Mouse (Mus musculus) brown adipose tissue, adult 24 weeks (tissue): Measurements from ENCODE around the gene Fry. TPM values are rescaled to one million over a fixed set of nuclear protein-coding genes. Genes with fewer than 3 reads are reported as not detected.

Source experiments
- H3K27ac ChIP-seq: fragments of 200-500 bp; replicated peaks from 2 replicates; pipeline ENCODE4 v1.5.1; 2012; ENCODE audit warnings: low read depth, mild to moderate bottlenecking, low read length
- H3K4me1 ChIP-seq: fragments of 200-500 bp; 2 replicates; pipeline ENCODE4 v1.6.1; 2012; ENCODE audit warnings: low read length, mixed read lengths; ENCODE audit not compliant: control insufficient read depth, insufficient read depth, insufficient read length
- H3K4me3 ChIP-seq: fragments of 200-500 bp; 2 replicates; pipeline ENCODE4 v1.5.1; 2012; ENCODE audit warnings: low read depth, mild to moderate bottlenecking, low read length, moderate library complexity; ENCODE audit not compliant: insufficient read depth
- polyA plus RNA-seq: library from polyadenylated mRNA; stranded (reverse); fragments of >200 nt; gene quantifications from 2 replicates; pipeline ENCODE4 v1.2.4, GENCODE M21; 2012; ENCODE audit not compliant: missing spikeins, insufficient read depth, insufficient read length

The Fry gene
- polyA plus RNA-seq, 1 experiment, result 39.7 TPM

DNA sequence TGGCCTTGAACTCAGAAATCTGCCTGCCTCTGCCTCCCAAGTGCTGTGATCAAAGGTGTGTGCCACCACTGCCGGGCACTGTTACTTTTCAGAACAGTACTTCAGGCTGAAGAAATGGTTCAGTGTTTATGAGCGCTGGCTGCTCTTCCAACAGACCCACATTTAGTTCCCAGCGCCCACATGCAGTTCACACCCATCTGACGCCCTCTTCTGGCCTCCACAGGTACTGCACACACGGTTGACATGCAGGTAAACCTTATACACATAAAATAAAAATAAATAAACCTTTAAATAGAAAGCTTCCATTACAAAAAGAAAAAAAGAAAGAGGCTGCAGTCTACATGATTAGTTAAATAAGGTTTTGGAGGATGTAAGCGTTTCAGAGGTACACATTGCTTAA, 88.3 kb downstream of the Fry start:
- Histone ChIP-seq H3K4me3 (no peak overlapping the region), H3K4me1 (peaks cover 6% of the 10 kb centered on the region), H3K27ac (no peak overlapping the region)

DNA sequence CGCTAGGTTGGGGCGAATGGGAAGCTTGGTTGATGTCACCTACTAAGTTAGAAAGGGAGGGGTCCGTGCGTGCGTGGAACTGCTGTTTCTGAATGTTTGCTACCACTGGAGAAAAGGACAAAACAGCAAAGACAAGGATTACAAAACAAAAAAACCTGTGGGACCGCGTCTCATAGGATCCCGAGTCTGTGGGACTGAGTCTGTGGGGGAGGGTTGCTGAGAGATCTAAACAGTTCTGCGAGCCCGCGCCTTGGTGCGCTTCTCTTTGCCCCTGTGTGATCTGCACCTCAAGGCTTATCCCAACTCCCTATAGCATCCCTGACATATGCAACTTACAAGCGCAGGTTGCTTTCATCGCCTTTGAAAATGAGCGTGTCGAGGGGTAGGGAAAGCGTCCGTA, 89.2 kb downstream of the Fry start:
- peaks cover 7% of the 10 kb centered on the region for H3K4me1 ChIP-seq
- no peak overlapping the region for H3K4me3 ChIP-seq
- H3K27ac ChIP-seq, result no peak overlapping the region

DNA sequence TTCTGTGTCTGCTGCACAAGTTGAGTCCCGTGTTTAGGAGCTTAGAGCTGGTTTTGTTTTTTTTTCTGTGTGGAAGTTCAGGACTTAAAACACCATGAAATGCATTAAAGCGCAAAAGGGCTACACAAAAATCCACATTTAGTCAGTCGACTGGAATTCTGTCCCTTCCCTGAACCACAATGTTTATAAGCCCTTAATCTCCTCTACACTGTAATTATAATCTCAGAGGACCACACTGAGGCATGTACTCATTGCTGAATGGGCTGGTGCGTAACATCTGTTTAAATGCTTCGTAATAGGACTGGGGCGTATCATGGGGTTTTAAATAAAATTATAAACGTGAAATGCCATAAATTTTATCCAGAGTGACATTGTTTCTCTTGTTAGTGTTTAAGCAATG, 89.6 kb downstream of the Fry start:
- no peak overlapping the region for H3K27ac ChIP-seq
- H3K4me3 ChIP-seq, result no peak overlapping the region

DNA sequence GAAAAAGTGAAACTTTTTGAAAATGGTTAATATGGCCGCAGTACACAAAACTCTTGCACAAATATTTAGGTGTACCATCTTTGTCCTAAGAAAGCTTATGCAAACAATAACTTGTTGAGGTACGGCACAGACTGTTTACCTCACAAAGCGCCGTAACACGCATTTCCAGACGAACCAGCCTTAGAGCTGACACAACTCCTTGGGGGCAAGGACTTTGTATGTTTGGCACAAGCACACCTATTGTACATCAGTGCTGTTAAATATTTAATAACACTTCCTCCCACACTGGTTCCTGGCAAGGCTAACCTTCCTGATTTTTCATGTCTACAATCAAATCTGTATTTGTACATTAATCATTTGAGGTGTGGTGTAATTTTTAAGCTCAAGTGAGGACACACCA, 95.6 kb downstream of the Fry start:
- Histone ChIP-seq H3K4me3 (no peak overlapping the region; the same call in 1 of the 2 replicates), H3K4me1 (peaks cover 4% of the 10 kb centered on the region; the same call in 1 of the 2 replicates), H3K27ac (peak overlapping the region; percentile 86)

More for the DNA sequence above, 89.6 kb downstream of the Fry start:
- H3K4me1 ChIP-seq, result peaks cover 8% of the 10 kb centered on the region

DNA sequence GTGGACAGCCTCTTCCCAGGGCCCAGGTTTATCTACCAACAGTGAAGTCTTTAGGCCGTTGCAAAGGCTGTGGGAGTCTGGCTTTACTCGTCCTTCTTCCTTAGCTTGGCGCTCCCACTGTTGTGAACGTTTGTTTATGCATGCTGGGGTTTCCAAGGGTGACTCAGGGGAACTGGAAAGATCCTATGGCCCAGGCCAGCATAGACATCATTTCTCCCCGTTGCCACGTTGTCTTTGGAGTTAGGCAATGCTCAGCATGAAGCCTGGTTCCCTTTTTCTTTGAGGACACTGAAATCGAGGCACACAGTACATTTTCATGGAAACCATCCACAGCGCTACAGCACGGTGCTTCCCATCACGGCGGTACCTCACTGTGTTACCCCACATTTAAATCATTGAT, 97.6 kb downstream of the Fry start:
- no peak overlapping the region for H3K4me3 ChIP-seq
- H3K4me1 ChIP-seq, result peaks cover 4% of the 10 kb centered on the region; the same call in 1 of the 2 replicates
- H3K27ac ChIP-seq, result no peak overlapping the region

DNA sequence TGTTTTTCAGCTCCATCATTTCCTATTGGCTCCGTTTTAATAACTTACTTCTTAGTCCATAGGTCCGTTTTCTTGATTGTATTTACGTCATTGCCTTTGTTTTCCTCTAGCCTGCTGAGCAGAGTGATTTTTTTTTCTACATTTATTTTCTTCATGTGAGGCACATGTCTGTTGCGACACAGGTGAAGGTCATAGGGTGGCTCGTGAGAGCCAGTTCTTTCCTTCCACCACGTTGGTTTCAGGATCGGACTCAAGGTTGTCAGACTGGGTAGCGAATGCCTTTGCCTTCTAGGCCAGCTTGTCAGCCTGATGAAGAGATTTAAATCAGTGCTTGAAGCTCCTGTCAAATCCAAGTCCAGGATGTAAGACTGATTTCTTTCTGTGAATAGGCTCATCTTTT, 101.0 kb downstream of the Fry start:
- Histone ChIP-seq H3K27ac (0 out of 2 replicates have a peak overlapping the region, but pooled peaks have one; percentile 26), H3K4me3 (no peak overlapping the region)

DNA sequence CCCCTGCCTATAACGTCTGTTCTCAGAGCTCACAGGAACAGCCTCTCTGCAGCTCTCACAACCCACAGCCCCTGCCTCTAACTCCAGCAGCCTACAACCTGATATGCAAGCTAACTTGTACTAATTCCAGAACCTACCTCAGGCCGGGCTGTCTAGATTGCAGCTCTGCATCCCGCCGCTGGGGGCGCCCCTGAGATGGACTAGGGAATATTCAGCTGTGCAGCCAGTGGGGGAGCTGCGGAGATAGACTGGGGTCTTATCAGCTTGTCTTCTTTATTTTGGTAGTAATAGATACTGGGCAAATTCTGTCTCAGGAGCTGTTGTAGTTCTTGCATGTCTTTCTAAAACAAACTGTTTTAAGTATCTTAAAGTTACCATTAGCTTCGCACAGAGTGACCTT, 101.9 kb downstream of the Fry start:
- H3K4me1 ChIP-seq, result peaks cover 7% of the 10 kb centered on the region

More for the DNA sequence above, 101.0 kb downstream of the Fry start:
- H3K4me1 ChIP-seq, result peaks cover 9% of the 10 kb centered on the region

DNA sequence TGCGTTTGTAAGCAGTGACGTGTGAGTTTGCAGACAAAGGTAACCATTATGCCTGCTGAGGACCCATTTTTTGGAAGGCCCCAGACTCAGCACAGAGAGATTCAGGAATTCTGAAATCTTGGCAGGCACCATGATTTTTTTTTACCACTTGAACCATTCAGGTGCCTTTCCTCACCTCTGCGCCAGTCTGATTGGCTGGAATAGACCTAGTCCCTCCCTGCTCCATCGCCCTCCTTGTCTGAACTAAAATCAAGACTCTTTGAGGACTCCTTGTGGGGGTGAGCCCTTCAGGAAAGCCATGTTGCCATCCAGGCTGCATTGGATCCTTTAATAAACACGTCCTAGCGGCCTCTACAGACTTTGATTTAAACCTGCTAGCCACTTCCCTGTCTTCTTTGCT, 103.4 kb downstream of the Fry start:
- no peak overlapping the region for H3K27ac ChIP-seq
- H3K4me1 ChIP-seq, result peaks cover 7% of the 10 kb centered on the region
- H3K4me3 ChIP-seq, result no peak overlapping the region

More for the DNA sequence above, 101.9 kb downstream of the Fry start:
- H3K4me3 ChIP-seq, result no peak overlapping the region
- H3K27ac ChIP-seq, result no peak overlapping the region

DNA sequence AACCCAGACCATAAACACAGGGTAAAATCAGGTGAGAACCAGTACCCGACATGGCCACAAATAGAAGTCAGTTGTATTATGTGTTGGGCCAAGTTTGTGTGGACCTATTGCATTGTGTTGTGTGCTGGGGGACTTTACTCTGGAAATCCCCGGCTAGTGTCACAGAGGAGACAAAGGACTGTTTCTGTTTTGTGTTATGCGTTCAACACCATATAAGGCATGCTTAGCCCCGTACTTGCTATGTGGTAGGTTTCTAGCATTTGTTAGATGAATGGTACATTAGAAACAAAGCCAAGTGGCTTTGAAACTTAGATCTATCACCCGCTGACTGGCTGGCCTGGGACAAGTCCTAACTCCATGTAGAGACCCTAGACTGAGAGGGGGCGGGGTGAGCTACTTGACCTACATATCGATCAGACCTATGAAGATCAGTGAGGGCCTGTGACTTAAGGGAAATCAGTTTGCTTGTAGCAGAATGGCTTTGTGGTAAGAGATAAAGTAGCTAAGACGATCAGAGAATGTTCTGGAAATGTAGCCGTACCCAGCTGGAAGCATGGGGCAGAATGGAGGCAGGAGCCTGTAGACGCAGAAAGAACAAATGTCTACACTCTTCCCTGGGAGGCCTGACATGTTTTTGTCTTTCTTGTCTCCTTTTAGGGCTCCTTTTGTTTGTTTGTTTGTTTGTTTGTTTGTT, 105.2 kb downstream of the Fry start:
- peak overlapping the region; percentile 94 for H3K27ac ChIP-seq

DNA sequence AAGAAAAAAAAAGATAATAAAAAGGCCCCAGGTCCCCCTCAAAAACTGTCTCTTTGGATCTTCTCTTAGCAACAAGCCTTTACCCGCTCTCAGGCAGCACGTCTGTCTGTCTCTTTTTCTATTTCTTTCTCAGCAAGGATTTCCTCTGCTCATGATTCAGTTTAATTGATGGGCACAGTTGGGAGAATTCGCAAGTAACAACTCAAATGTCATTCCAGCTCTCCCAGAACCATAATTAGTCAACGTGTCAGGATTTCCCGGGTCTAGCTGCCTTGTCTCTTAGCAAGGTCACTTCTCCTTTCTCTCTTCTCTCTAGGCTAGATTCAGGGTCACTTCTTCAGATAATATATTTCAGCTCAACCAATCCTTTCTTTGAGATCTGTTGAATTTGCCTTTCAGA, 110.6 kb downstream of the Fry start:
- H3K4me3 ChIP-seq, result no peak overlapping the region
- peaks cover 17% of the 10 kb centered on the region for H3K4me1 ChIP-seq
- peak overlapping the region; percentile 70 for H3K27ac ChIP-seq

More for the DNA sequence above, 105.2 kb downstream of the Fry start:
- Histone ChIP-seq H3K4me3 (0 out of 2 replicates have a peak overlapping the region, but pooled peaks have one; percentile 6), H3K4me1 (peaks cover 18% of the 10 kb centered on the region)

DNA sequence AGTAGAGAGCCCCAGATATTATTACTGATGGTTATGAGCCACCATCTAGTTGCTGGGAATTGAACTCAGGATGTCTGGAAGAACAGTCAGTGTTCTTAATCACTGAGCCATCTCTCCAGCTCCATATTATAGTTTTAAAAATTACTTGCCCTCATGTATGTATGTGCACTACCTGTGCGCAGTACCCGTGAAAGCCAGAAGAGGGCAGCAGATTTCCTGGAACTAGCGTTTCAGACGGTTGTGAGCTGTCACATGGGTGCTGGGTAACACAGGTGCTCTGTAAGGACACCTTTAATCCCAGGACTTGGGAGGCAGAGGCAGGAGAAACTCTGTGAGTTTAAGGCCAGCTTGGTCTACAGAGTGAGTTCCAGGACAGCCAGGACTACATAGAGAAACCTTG, 111.3 kb downstream of the Fry start:
- Histone ChIP-seq H3K4me1 (peaks cover 17% of the 10 kb centered on the region), H3K4me3 (no peak overlapping the region), H3K27ac (no peak overlapping the region)

DNA sequence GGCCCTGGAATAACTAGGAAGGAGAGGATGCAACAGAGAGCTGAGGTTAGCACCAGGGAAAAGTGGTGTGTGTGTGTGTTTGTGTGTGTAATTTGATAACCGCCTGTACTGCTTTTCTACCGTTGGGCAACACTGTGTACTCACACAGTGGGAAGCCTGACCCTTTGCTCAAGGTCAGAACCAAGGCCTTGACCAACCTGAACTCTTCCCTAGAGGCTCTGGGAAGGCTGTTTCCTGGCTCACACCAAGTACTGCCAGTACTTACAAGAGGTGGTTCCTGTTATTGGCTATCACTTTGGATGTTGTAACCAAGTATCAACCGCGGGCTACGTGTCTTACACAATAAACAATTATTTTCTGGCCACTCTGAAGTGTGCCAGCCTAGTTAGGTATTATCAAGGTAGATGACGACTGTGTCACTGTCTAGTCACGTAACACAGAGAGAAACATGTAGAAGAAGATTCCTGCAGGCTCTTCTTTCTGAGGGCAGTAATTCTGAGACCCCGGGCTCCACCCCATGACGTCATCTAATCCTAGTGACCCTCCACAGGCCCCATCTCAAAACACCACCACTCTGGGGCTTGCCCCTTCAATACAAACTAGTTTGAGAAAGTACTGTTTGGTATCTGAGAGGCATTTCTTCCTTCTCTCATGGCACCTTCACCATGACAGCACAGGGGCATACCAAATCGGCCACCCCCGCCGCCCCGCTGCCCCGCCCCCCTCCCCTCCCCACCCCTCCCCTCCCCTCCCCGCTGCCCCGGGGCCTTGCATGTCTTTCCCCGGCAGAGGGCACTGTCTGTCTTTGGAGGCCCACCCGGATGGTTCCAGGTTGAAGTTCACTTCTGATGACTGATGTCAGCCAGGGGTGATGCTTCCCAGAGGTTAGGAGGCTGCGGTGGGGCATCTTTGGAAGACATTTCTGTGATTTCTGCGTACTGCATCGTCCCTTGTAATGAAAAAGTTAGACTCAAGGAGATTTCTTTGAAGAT, 114.0 kb downstream of the Fry start:
- H3K27ac ChIP-seq, result peak overlapping the region; percentile 90
- peaks cover 14% of the 10 kb centered on the region for H3K4me1 ChIP-seq
- peak overlapping the region; percentile 28; the same call in 1 of the 2 replicates for H3K4me3 ChIP-seq

DNA sequence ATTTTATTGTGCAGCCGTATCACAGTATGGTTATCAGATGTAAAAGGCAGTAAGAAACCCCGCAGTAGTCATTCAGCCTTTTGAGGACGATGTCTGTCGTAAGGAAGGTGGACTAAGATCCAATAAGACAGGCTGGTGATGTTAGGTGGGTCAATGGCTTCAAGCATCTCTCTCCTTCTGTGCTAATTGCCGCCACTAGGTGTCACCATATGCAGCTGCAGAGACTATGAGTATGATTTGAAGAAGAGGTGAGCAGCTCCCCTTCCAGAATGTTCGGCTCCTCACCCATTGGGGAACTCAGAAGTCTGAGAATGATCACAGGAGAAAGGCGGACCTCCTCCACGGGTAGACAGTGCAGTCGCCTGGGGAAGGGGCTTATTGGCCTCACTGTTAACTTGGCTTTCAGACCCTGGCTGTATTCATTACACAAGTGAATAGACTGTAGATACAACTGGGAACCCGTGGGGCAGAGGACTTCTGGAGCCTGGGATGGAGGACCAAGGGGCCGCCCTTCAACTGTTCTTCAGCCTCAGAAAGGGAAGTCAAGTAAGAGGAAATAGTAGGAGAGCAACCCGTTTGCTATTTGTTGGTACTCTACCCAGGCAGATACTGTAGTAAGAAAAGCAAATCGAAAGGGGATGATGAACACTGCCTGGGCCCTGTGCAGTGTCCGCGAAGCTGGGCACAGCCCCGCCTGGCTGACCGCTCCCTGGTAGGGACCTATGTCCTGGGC, 114.9 kb downstream of the Fry start:
- Histone ChIP-seq H3K4me1 (peaks cover 6% of the 10 kb centered on the region), H3K27ac (peak overlapping the region; percentile 43), H3K4me3 (no peak overlapping the region)

DNA sequence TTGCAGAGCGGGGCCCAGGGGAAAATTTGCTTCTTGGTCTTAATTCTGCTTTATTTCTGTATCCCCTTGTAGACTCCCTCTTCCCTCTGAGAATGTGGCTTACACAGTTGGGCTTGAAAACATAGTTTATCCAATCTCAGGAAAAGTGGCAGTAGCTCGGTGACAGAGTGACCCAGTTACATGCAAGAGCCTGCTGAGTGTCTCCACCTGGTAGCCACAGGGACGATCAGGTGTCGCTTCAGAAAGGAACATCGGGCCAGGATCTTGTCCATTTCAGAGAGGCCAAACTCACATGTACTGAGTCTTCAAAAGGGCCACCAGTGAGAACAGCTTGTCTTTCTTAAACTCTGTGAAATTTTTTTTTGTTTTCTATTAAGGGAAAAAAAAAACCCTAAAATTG, 117.5 kb downstream of the Fry start:
- Histone ChIP-seq H3K4me3 (no peak overlapping the region), H3K4me1 (peaks cover 6% of the 10 kb centered on the region), H3K27ac (no peak overlapping the region)

DNA sequence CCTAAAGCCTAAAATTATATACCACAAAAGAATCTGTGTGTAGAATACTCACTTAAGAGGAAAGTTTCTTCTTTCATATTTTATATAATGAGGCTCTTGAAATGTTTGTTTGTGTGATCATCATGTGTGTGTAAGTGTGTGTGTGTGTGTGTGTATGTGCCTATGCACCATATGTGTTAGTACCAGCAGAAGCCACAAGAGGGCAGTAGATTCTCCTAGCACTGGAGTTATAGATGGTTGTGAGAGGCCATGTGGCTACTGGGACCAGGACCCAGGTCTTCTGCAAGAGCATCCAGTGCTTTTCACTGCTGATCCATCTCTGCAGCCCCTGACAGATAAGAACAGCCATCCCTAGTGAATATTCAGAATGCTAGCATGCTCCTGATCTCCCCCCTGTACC, 118.2 kb downstream of the Fry start:
- no peak overlapping the region for H3K4me3 ChIP-seq
- H3K4me1 ChIP-seq, result peaks cover 3% of the 10 kb centered on the region
- no peak overlapping the region for H3K27ac ChIP-seq
